Mouse (Mus musculus) heart, embryonic 14.5 days (tissue): Measurements from ENCODE around the gene Cryga. TPM values are rescaled to one million over a fixed set of nuclear protein-coding genes. Genes with fewer than 3 reads are reported as not detected.

Experiments used
- ATAC-seq: fragments of 200-750 bp; cut with Nextera tagmentation; 2 replicates; pipeline ENCODE4 v1.8.0; 2017; ENCODE audit warnings: low read depth, moderate TSS enrichment; ENCODE audit not compliant: insufficient number of reproducible peaks, insufficient read depth, low FRiP score
- H3K27ac ChIP-seq, 2 experiments: fragments of 200-500 bp in 1 of 2; fragments of 300-500 bp in 1 of 2; sonication (generic) in 1 of 2; replicated peaks in 1 of 2; 2 replicates each; pipeline ENCODE4 v1.5.1; 2012 to 2014; ENCODE audit warnings: low read depth in 2 of 2, low read length in 2 of 2, control low read depth in 1 of 2, mild to moderate bottlenecking in 1 of 2, mixed read lengths in 1 of 2; ENCODE audit not compliant: control insufficient read depth in 1 of 2, insufficient read depth in 1 of 2
- H3K27me3 ChIP-seq: fragments of 300-500 bp; sonication (generic); 2 replicates; pipeline ENCODE4 v1.6.1; 2014; ENCODE audit warnings: mild to moderate bottlenecking, low read length, control low read depth; ENCODE audit not compliant: control insufficient read depth, insufficient read depth
- H3K36me3 ChIP-seq: fragments of 300-500 bp; sonication (generic); 2 replicates; pipeline ENCODE4 v1.6.1; 2014; ENCODE audit warnings: mild to moderate bottlenecking, control low read depth, low read length, mixed read lengths; ENCODE audit not compliant: control insufficient read depth, insufficient read depth
- H3K4me1 ChIP-seq, 2 experiments: fragments of 200-500 bp in 1 of 2; fragments of 300-500 bp in 1 of 2; sonication (generic) in 1 of 2; 2 replicates each; pipeline ENCODE4 v1.6.1; 2012 to 2014; ENCODE audit warnings: low read length in 2 of 2, control low read depth in 1 of 2, mixed read lengths in 1 of 2; ENCODE audit not compliant: control insufficient read depth in 2 of 2, insufficient read depth in 2 of 2
- H3K4me2 ChIP-seq: fragments of 300-500 bp; sonication (generic); 2 replicates; pipeline ENCODE4 v1.6.1; 2014; ENCODE audit warnings: mild to moderate bottlenecking, low read length
- H3K4me3 ChIP-seq, 2 experiments: fragments of 200-500 bp in 1 of 2; fragments of 300-500 bp in 1 of 2; sonication (generic) in 1 of 2; 2 replicates each; pipeline ENCODE4 v1.5.1; 2012 to 2014; ENCODE audit warnings: low read length in 2 of 2, mild to moderate bottlenecking in 2 of 2, control low read depth in 1 of 2, low read depth in 1 of 2, moderate library complexity in 1 of 2; ENCODE audit not compliant: control insufficient read depth in 1 of 2, insufficient read depth in 1 of 2
- H3K9ac ChIP-seq: fragments of 300-500 bp; sonication (generic); 2 replicates; pipeline ENCODE4 v1.6.1; 2014; ENCODE audit warnings: mild to moderate bottlenecking, low read length
- H3K9me3 ChIP-seq: fragments of 300-500 bp; sonication (generic); 2 replicates; pipeline ENCODE4 v1.6.1; 2016; ENCODE audit warnings: low read length, control low read depth; ENCODE audit not compliant: control insufficient read depth
- WGBS: fragments of 180-500 bp; shearing (Covaris S2); extraction: QIAGEN DNeasy Blood & Tissue Kit; methylation state at CpG from one replicate; pipeline ENCODE4 v1.1.7; 2014; 5-methylcytosine and 5-hydroxymethylcytosine counted together
- polyA plus RNA-seq: library from polyadenylated mRNA; unstranded; fragments of >200 nt; fragmentation: Nextera tagmentation; extraction: Ambion mirVana; gene quantifications from 2 replicates; pipeline ENCODE4 v1.2.1, GENCODE M21; 2014

Cryga gene
- polyA plus RNA-seq, 1 experiment from 2014 or later = not detected

GRCm38 (mm10) chr1:65088567-65089356 is 14.4 kb downstream of the Cryga start:
- Histone ChIP-seq H3K9me3 (no peaks in the 10 kb centered on the region), H3K4me2 (no peak overlapping the region), H3K9ac (no peak overlapping the region), H3K4me3 (no peak overlapping the region), H3K36me3 (no peaks in the 10 kb centered on the region), H3K4me1 (no peaks in the 10 kb centered on the region), H3K27me3 (no peaks in the 10 kb centered on the region), H3K27ac (no peak overlapping the region)
- no peak for ATAC-seq
- WGBS = 62% methylated on average over 6 of the region's 6 CpGs

GRCm38 (mm10) chr1:65082188-65082587 is 21.0 kb downstream of the Cryga start, which contains the start of gene Crygb:
Gene Crygb (minus strand): TSS chr1:65082288.
- Histone ChIP-seq H3K4me1 (no peaks in the 10 kb centered on the region), H3K4me2 (0 out of 2 replicates have a peak within 1 kb of the TSS, but pooled peaks have one; percentile 16), H3K9me3 (0 out of 2 replicates have a peak, but pooled peaks cover 3% of the 10 kb centered on the region), H3K36me3 (no peaks in the 10 kb centered on the region), H3K4me3 (no peak within 1 kb of the TSS), H3K27me3 (no peaks in the 10 kb centered on the region), H3K27ac (no peak within 1 kb of the TSS), H3K9ac (no peak within 1 kb of the TSS)
- ATAC-seq = no peak
- 45% methylated on average over 7 of the region's 7 CpGs for WGBS

- no peaks in the 10 kb centered on the region; a peak in 1 of 4 replicates for H3K4me1 ChIP-seq
- H3K27me3 ChIP-seq = no peaks in the 10 kb centered on the region
- H3K36me3 ChIP-seq = no peaks in the 10 kb centered on the region
- H3K9ac ChIP-seq = no peak overlapping the region
- H3K27ac ChIP-seq = no peak overlapping the region
- 16% methylated on average over 5 of the region's 5 CpGs for WGBS
- ATAC-seq = no peak
- 0 out of 2 replicates have a peak, but pooled peaks cover 3% of the 10 kb centered on the region for H3K9me3 ChIP-seq
- H3K4me2 ChIP-seq = no peak overlapping the region
- no peak overlapping the region for H3K4me3 ChIP-seq
These were observed 27.6 kb downstream of the Cryga start for GRCm38 (mm10) chr1:65075607-65076006.

GRCm38 (mm10) chr1:65073589-65073988 is 29.6 kb downstream of the Cryga start, which contains the start of gene Crygc:
Gene Crygc (minus strand): TSS chr1:65073689.
- H3K27me3 ChIP-seq = no peaks in the 10 kb centered on the region
- 74% methylated on average over 6 of the region's 6 CpGs for WGBS
- H3K9me3 ChIP-seq = 0 out of 2 replicates have a peak, but pooled peaks cover under 1% of the 10 kb centered on the region
- no peak within 1 kb of the TSS for H3K9ac ChIP-seq
- H3K4me2 ChIP-seq = no peak within 1 kb of the TSS
- no peak within 1 kb of the TSS for H3K27ac ChIP-seq
- no peak for ATAC-seq
- H3K4me1 ChIP-seq = no peaks in the 10 kb centered on the region; a peak in 1 of 4 replicates
- H3K36me3 ChIP-seq = no peaks in the 10 kb centered on the region
- no peak within 1 kb of the TSS for H3K4me3 ChIP-seq

GRCm38 (mm10) chr1:65067842-65068241 is 35.3 kb downstream of the Cryga start:
- Histone ChIP-seq H3K27ac (no peak overlapping the region), H3K4me3 (no peak overlapping the region), H3K4me1 (no peaks in the 10 kb centered on the region), H3K4me2 (no peak overlapping the region), H3K9ac (no peak overlapping the region), H3K36me3 (no peaks in the 10 kb centered on the region), H3K27me3 (no peaks in the 10 kb centered on the region), H3K9me3 (no peaks in the 10 kb centered on the region)
- ATAC-seq = no peak

- H3K27me3 ChIP-seq = no peaks in the 10 kb centered on the region
- no peak overlapping the region for H3K9ac ChIP-seq
- no peak for ATAC-seq
- H3K4me2 ChIP-seq = no peak overlapping the region
- no peak overlapping the region for H3K27ac ChIP-seq
- H3K36me3 ChIP-seq = no peaks in the 10 kb centered on the region
- H3K4me3 ChIP-seq = no peak overlapping the region
- no peaks in the 10 kb centered on the region for H3K9me3 ChIP-seq
- H3K4me1 ChIP-seq = no peaks in the 10 kb centered on the region
- WGBS = 86% methylated on average over 15 of the region's 15 CpGs
These were observed 39.0 kb downstream of the Cryga start for GRCm38 (mm10) chr1:65064201-65064600.

GRCm38 (mm10) chr1:65063352-65063751 is 39.8 kb downstream of the Cryga start, which contains the start of gene Crygd:
Gene Crygd (minus strand): TSS chr1:65063452.
- WGBS = 79% methylated on average over 8 of the region's 8 CpGs

More at GRCm38 (mm10) chr1:65063352-65063751, 39.8 kb downstream of the Cryga start, which contains the start of gene Crygd:
- Histone ChIP-seq H3K9me3 (no peaks in the 10 kb centered on the region), H3K4me1 (no peaks in the 10 kb centered on the region), H3K27ac (no peak within 1 kb of the TSS), H3K27me3 (no peaks in the 10 kb centered on the region), H3K36me3 (no peaks in the 10 kb centered on the region), H3K9ac (no peak within 1 kb of the TSS), H3K4me3 (no peak within 1 kb of the TSS), H3K4me2 (no peak within 1 kb of the TSS)
- peak; percentile 43; the same call in 1 of the 2 replicates for ATAC-seq
